Mouse (Mus musculus) erythroblast, embryonic 14.5 days (primary cell): Measurements from ENCODE around the gene Qrich2. TPM values are rescaled to one million over a fixed set of nuclear protein-coding genes. Genes with fewer than 3 reads are reported as not detected.

ENCODE experiments used
- H3K27me3 ChIP-seq: 2 replicates; pipeline ENCODE4 v1.6.1; 2012; ENCODE audit warnings: inconsistent platforms; ENCODE audit not compliant: control insufficient read depth
- H3K36me3 ChIP-seq: 2 replicates; pipeline ENCODE4 v1.6.1; 2012; ENCODE audit warnings: mild to moderate bottlenecking, inconsistent platforms; ENCODE audit not compliant: control insufficient read depth
- H3K4me1 ChIP-seq: 2 replicates; pipeline ENCODE4 v1.6.1; 2012; ENCODE audit warnings: inconsistent platforms; ENCODE audit not compliant: control insufficient read depth
- H3K4me3 ChIP-seq: replicated peaks from 2 replicates; pipeline ENCODE3; 2012; ENCODE audit warnings: moderate library complexity, mild to moderate bottlenecking, inconsistent platforms
- H3K9me3 ChIP-seq: 2 replicates; pipeline ENCODE4 v1.6.1; 2012; ENCODE audit warnings: low read length, inconsistent platforms, mixed read lengths; ENCODE audit not compliant: control insufficient read depth
- GATA1 ChIP-seq: IDR thresholded peaks from 2 replicates; pipeline ENCODE4 v1.6.1; 2012; ENCODE audit warnings: low read length, inconsistent platforms, mixed read lengths
- TAL1 ChIP-seq: IDR thresholded peaks from 3 replicates; pipeline ENCODE4 v1.6.1; 2012; ENCODE audit warnings: low read length, inconsistent platforms, mixed read lengths
- polyA plus RNA-seq: library from polyadenylated mRNA; stranded (reverse); fragments of >175 nt; gene quantifications from 2 replicates; pipeline ENCODE4 v1.2.3, GENCODE M21; 2012

Gene Qrich2
- polyA plus RNA-seq, 1 experiment: not detected

DNA sequence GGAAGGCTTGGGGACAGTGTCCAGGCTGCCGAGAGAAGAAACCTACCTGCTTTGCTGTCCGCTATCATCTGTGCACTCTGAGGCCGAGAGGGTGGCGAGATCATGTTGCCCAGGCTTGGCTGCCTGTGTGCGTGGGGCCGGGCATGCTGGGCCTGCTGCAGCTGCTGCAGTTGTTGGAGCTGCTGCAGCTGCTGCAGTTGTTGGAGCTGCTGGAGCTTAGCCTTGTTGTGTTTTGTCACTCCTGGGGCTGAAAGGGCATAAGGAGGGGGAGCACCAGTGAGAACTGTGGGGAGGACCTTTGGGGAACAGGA lies 23.2 kb downstream of the Qrich2 start:
- Histone ChIP-seq H3K4me1 (peaks cover 20% of the 10 kb centered on the region), H3K9me3 (no peaks in the 10 kb centered on the region), H3K4me3 (no peak overlapping the region), H3K36me3 (peaks cover 32% of the 10 kb centered on the region), H3K27me3 (peaks cover 14% of the 10 kb centered on the region)
- TF ChIP-seq GATA1: no peak
- no peak for TF ChIP-seq TAL1

DNA sequence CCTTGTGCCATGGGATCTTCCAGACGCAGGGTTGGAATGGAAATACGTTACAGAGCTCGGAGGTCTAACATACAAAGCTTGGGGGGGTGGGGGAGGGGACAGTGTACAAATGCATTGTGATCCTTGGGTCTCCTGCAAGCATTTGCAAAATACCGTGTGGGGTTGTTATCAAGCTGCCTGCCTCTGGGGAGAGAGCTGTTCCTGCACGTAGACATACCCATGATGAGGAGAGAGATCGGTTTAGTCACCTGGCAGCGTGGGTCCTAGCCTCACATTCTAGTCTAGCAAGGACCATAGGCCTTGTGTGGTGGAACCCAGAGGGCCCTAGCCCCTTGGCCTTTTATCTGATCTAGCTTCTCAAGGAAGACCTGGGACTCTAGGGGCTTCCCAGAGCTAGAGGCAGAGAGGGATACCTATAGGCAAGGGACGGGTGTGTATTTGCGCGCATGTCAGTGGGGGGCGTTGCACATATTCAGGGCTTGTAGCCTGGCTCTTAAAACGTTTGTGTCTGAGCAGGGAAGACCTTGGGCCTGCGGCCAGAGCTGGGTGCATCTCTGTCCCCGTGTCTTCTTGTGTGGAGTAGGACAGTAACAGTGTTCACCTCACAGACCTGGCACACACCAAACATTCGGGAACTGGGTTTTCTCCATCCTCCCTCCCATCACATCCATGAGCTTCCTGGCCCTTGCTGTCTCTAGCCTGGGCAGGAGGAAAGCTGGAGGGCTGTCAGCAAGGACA lies 23.7 kb downstream of the Qrich2 start:
- Histone ChIP-seq H3K27me3 (peaks cover 11% of the 10 kb centered on the region), H3K4me3 (no peak overlapping the region), H3K36me3 (peaks cover 37% of the 10 kb centered on the region), H3K4me1 (peaks cover 25% of the 10 kb centered on the region), H3K9me3 (no peaks in the 10 kb centered on the region)
- TF ChIP-seq TAL1 (no peak), GATA1 (no peak)

GRCm38 (mm10) chr11:116440408-116441068 lies 25.5 kb downstream of the Qrich2 start:
- Histone ChIP-seq H3K27me3 (no peaks in the 10 kb centered on the region), H3K36me3 (peaks cover 55% of the 10 kb centered on the region), H3K4me3 (no peak overlapping the region), H3K9me3 (no peaks in the 10 kb centered on the region), H3K4me1 (peaks cover 40% of the 10 kb centered on the region)
- TF ChIP-seq GATA1: no peak
- no peak for TF ChIP-seq TAL1

DNA sequence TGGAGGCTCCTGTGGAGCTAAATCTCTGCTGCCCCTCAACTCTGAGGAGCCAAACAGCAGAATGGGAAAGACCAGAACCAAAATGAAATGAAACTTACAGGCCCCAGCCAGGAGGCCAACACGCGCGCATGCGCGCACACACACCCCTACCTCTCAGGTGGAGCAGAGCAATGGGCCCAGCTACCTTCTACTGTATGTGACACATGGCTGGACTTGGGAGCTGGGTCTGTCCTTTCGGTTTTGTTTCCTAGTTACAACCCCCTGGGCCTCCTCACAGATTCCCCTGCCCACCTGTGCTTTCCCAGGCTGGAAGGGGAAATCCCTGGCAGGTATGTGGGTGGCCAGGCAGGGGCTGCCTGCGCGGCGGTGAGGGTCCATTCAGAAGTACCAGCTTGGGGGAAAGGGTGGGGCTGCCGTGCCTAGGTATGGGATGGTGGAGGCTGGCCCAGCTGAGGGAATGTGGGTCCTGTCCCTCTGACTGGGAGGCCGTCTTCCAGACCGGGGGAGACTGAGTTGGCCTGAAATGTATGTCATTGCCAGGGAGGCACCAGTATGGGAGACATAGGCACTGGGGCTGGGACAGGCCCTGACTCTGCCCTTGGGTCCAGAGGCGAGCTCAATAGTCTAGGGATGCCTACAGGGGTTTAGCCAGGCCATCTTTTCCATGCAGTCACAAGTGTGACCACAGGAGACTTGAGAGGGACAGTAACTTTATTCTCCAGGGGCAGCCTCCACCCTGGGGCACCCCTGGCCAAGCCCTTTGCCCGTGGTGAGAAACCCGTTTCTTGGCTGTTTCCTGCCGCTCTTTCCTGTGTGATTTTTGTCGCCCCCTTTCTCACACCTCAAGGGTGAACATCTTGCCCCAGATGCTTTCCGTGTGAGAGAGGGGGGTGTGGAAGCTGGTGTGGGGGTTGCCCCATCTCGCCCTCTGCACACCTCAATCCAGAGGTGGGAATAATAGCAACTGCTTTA lies 26.5 kb downstream of the Qrich2 start:
- Histone ChIP-seq H3K36me3 (peaks cover 65% of the 10 kb centered on the region), H3K9me3 (no peaks in the 10 kb centered on the region), H3K27me3 (no peaks in the 10 kb centered on the region), H3K4me1 (peaks cover 49% of the 10 kb centered on the region), H3K4me3 (no peak overlapping the region)
- TF ChIP-seq TAL1 (no peak), GATA1 (no peak)

DNA sequence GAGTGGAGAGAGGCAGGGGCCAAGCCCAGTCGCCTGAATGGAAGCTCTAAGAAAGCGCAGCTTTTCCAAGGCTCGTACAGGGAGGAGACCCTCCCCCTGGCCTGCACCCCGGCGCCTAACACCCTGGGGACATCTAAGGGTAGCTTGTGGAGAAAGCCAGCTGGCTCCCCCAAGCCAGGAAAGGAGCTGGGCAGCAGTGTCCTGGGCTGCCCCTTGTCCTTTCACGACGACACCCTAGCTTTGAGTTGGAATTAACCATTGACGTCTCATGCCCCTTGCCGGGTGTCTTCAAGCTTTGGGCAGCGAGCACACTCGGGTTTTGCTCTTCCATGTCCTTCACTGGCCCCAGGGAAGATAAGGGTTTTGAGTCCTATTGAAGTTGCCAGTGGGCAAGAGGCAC lies 28.5 kb downstream of the Qrich2 start:
- H3K9me3 ChIP-seq: no peaks in the 10 kb centered on the region
- no peak overlapping the region for H3K4me3 ChIP-seq
- TF ChIP-seq TAL1 (no peak), GATA1 (no peak)
- H3K36me3 ChIP-seq: peaks cover 65% of the 10 kb centered on the region
- no peaks in the 10 kb centered on the region for H3K27me3 ChIP-seq
- H3K4me1 ChIP-seq: peaks cover 58% of the 10 kb centered on the region

GRCm38 (mm10) chr11:116436725-116437331 lies 29.2 kb downstream of the Qrich2 start:
- peaks cover 63% of the 10 kb centered on the region for H3K4me1 ChIP-seq

GRCm38 (mm10) chr11:116435992-116436724 lies 29.9 kb downstream of the Qrich2 start:
- Histone ChIP-seq H3K4me3 (peak overlapping the region; percentile 87), H3K4me1 (peaks cover 70% of the 10 kb centered on the region), H3K36me3 (peaks cover 62% of the 10 kb centered on the region), H3K27me3 (no peaks in the 10 kb centered on the region), H3K9me3 (no peaks in the 10 kb centered on the region)
- TF ChIP-seq TAL1 (no peak), GATA1 (no peak)

More at GRCm38 (mm10) chr11:116436725-116437331, 29.2 kb downstream of the Qrich2 start:
- TF ChIP-seq TAL1 (no peak), GATA1 (no peak)
- H3K4me3 ChIP-seq: peak overlapping the region; percentile 87
- peaks cover 65% of the 10 kb centered on the region for H3K36me3 ChIP-seq
- no peaks in the 10 kb centered on the region for H3K27me3 ChIP-seq
- no peaks in the 10 kb centered on the region for H3K9me3 ChIP-seq

DNA sequence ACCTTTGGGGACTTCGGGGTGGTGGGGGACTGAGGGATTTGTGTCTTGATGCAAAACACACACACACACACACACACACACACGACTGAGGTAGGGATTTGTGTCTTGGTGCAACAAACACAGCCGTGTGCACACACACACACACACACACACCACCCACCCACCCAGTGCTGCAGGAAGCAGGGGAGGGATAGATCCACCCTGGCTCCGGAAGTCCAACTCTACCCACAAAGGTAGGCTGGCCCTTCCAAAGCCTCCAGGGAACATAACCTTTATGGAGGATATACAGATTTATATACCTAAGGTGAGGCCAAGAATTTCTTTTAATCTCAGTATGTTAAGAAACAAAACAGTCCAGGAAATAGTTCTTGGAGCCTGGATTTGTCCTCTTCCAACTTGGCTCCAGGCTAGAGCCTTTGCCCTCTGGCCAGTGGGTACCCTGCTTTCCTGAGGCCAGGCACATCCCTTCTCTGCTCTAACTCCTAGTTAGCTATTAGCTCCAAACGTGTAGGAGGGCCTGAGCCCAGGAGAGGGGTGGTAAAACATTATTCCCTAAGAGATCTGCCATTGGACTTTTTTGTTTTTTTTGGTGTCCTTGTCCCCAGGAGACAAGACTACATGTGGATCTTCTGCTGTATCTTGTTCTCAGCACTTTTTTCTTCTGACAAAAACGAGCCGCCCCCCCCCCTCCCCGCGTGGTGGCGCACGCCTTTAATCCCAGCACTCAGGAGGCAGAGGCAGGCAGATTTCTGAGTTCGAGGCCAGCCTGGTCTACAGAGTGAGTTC lies 30.9 kb downstream of the Qrich2 start:
- Histone ChIP-seq H3K27me3 (no peaks in the 10 kb centered on the region), H3K4me1 (peaks cover 72% of the 10 kb centered on the region), H3K36me3 (peaks cover 52% of the 10 kb centered on the region), H3K9me3 (no peaks in the 10 kb centered on the region), H3K4me3 (peak overlapping the region; percentile 87)
- TF ChIP-seq TAL1 (no peak), GATA1 (no peak)
